Mouse (Mus musculus) lung, postnatal 0 days (tissue): ENCODE measurements at regions not wholly inside any gene's neighbourhood (a gene's known extent, or its start where the extent isn't known, plus 50 kb on each side); places are given as distances from the start of the nearest gene placed in this dataset.

Source experiments
- CTCF ChIP-seq: IDR thresholded peaks from 2 replicates; pipeline ENCODE4 v1.5.1; 2016; ENCODE audit warnings: antibody characterized with exemption, mild to moderate bottlenecking
- EP300 ChIP-seq: IDR thresholded peaks from 2 replicates; pipeline ENCODE4 v1.6.1; 2016; ENCODE audit warnings: antibody characterized with exemption, mild to moderate bottlenecking, control low read depth

DNA sequence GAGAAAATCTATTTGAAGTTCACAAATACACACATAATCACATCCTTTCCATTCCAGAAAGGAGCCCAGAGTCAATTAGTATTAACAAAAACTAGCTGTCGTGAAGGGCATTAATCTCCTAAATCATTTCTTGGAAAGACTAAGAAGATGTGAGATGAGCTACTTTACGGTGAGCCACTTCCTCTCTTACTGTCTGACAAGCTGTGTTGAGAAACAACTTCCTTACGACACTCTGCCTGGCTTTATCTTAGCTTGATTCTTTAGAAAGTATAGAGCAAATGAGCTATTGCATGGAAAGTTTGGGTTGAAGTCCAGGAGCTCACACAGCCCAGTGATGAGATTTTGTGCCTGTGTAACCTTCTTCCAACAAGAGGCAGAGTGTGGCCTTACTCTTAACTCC lies 85.2 kb upstream of the Tmem150c start:
- no peak for TF ChIP-seq CTCF
- no peak for TF ChIP-seq EP300
